Mouse (Mus musculus) MEL (cell line): ENCODE results near the gene Dgkg. TPM values are rescaled to one million over a fixed set of nuclear protein-coding genes. Genes with fewer than 3 reads are reported as not detected.

Source experiments
- DNase-seq: peaks from one replicate; pipeline ENCODE4 v3.0.0; 2011; ENCODE audit warnings: low read depth, low spot score
- H3K27ac ChIP-seq: 2 replicates; pipeline ENCODE4 v1.5.1; 2012; ENCODE audit warnings: low read depth, mild to moderate bottlenecking, control low read depth, low read length, moderate library complexity; ENCODE audit not compliant: control insufficient read depth
- H3K27me3 ChIP-seq, 2 experiments: fragments of 150-350 bp in 1 of 2; sonication (generic) in 1 of 2; 2 replicates each; pipeline ENCODE4 v1.6.1; 2012; ENCODE audit warnings: low read length in 2 of 2, mild to moderate bottlenecking in 2 of 2, improper control_type of control experiment in 1 of 2, moderate library complexity in 1 of 2; ENCODE audit not compliant: insufficient read depth in 2 of 2, control insufficient read depth in 1 of 2
- H3K36me3 ChIP-seq, 2 experiments: 2 replicates each; pipeline ENCODE4 v1.6.1; 2012 to 2014; ENCODE audit warnings: low read length in 2 of 2, improper control_type of control experiment in 1 of 2, inconsistent platforms in 1 of 2, mild to moderate bottlenecking in 1 of 2; ENCODE audit not compliant: insufficient read depth in 2 of 2, control insufficient read depth in 1 of 2
- H3K4me1 ChIP-seq, 2 experiments: fragments of 150-350 bp in 1 of 2; sonication (generic) in 1 of 2; 2 replicates each; pipeline ENCODE4 v1.6.1; 2012; ENCODE audit warnings: low read length in 2 of 2, improper control_type of control experiment in 1 of 2, mild to moderate bottlenecking in 1 of 2; ENCODE audit not compliant: insufficient read depth in 2 of 2, control insufficient read depth in 1 of 2
- H3K4me3 ChIP-seq, 2 experiments: fragments of 150-350 bp in 1 of 2; sonication (generic) in 1 of 2; 2 replicates each; pipeline ENCODE4 v1.5.1; 2012; ENCODE audit warnings: low read depth in 2 of 2, low read length in 2 of 2, mild to moderate bottlenecking in 2 of 2, moderate library complexity in 2 of 2, control low read depth in 1 of 2, improper control_type of control experiment in 1 of 2; ENCODE audit not compliant: control insufficient read depth in 1 of 2, insufficient read depth in 1 of 2
- H3K79me2 ChIP-seq: 2 replicates; pipeline ENCODE4 v1.6.1; 2012; ENCODE audit warnings: mild to moderate bottlenecking, low read length, moderate library complexity; ENCODE audit not compliant: control insufficient read depth, poor library complexity, insufficient read depth
- H3K9ac ChIP-seq: 2 replicates; pipeline ENCODE4 v1.6.1; 2012; ENCODE audit warnings: low read depth, mild to moderate bottlenecking, control low read depth, low read length, moderate library complexity; ENCODE audit not compliant: control insufficient read depth, poor library complexity, severe bottlenecking
- H3K9me3 ChIP-seq: fragments of 150-350 bp; sonication (generic); replicated peaks from 2 replicates; pipeline ENCODE4 v1.6.1; 2012; ENCODE audit warnings: mild to moderate bottlenecking, low read length, improper control_type of control experiment, moderate library complexity; ENCODE audit not compliant: insufficient read depth
- CHD1 ChIP-seq: IDR thresholded peaks from 2 replicates; pipeline ENCODE4 v1.6.1; 2012; ENCODE audit warnings: low read depth, mild to moderate bottlenecking, inconsistent platforms, low read length, improper control_type of control experiment
- CHD2 ChIP-seq: IDR thresholded peaks from 2 replicates; pipeline ENCODE4 v1.6.1; 2011; ENCODE audit warnings: low read length, improper control_type of control experiment
- CTCF ChIP-seq, 3 experiments: IDR thresholded peaks in 2 of 3; conservative IDR thresholded peaks in 1 of 3; 2 replicates each; pipeline ENCODE4 v1.5.1; 2011 to 2012; ENCODE audit warnings: low read length in 3 of 3, low read depth in 2 of 3, mild to moderate bottlenecking in 2 of 3, improper control_type of control experiment in 1 of 3, inconsistent platforms in 1 of 3, mixed read lengths in 1 of 3, moderate library complexity in 1 of 3; ENCODE audit not compliant: control insufficient read depth in 1 of 3, insufficient read depth in 1 of 3, poor library complexity in 1 of 3, severe bottlenecking in 1 of 3
- EP300 ChIP-seq, 2 experiments: IDR thresholded peaks; 2 replicates each; pipeline ENCODE4 v1.6.1; 2011; ENCODE audit warnings: improper control_type of control experiment in 2 of 2, low read length in 2 of 2, low read depth in 1 of 2, mild to moderate bottlenecking in 1 of 2
- GABPA ChIP-seq: IDR thresholded peaks from 2 replicates; pipeline ENCODE4 v1.6.1; 2012; ENCODE audit warnings: low read depth, mild to moderate bottlenecking, inconsistent platforms, low read length, improper control_type of control experiment, moderate library complexity
- GATA1 ChIP-seq: IDR thresholded peaks from 2 replicates; pipeline ENCODE4 v1.6.1; 2011; ENCODE audit warnings: low read depth, low read length, improper control_type of control experiment
- HCFC1 ChIP-seq: IDR thresholded peaks from 2 replicates; pipeline ENCODE4 v1.6.1; 2012; ENCODE audit warnings: low read depth, mild to moderate bottlenecking, inconsistent platforms, low read length, improper control_type of control experiment, moderate library complexity
- KAT2A ChIP-seq: conservative IDR thresholded peaks from 2 replicates; pipeline ENCODE4 v1.6.1; 2012; ENCODE audit warnings: low read depth, low read length, improper control_type of control experiment, inconsistent platforms
- MAFK ChIP-seq: IDR thresholded peaks from 2 replicates; pipeline ENCODE4 v1.6.1; 2011; ENCODE audit warnings: low read depth, mild to moderate bottlenecking, low read length, improper control_type of control experiment, borderline replicate concordance
- MAX ChIP-seq: IDR thresholded peaks from 2 replicates; pipeline ENCODE4 v1.6.1; 2011; ENCODE audit warnings: low read length, improper control_type of control experiment
- MAZ ChIP-seq: IDR thresholded peaks from 2 replicates; pipeline ENCODE4 v1.6.1; 2012; ENCODE audit warnings: low read depth, mild to moderate bottlenecking, inconsistent platforms, low read length, improper control_type of control experiment
- MXI1 ChIP-seq: IDR thresholded peaks from 2 replicates; pipeline ENCODE4 v1.6.1; 2011; ENCODE audit warnings: mild to moderate bottlenecking, low read depth, low read length, improper control_type of control experiment
- MYB ChIP-seq: IDR thresholded peaks from 2 replicates; pipeline ENCODE4 v1.6.1; 2011; ENCODE audit warnings: mild to moderate bottlenecking, low read depth, low read length, improper control_type of control experiment
- NELFE ChIP-seq: IDR thresholded peaks from 2 replicates; pipeline ENCODE4 v1.6.1; 2011; ENCODE audit warnings: low read depth, low read length, improper control_type of control experiment
- NRF1 ChIP-seq: IDR thresholded peaks from 2 replicates; pipeline ENCODE4 v1.6.1; 2014; ENCODE audit warnings: low read depth, mild to moderate bottlenecking, inconsistent platforms, low read length, improper control_type of control experiment, moderate library complexity; ENCODE audit not compliant: poor library complexity, insufficient read depth, severe bottlenecking
- POLR2A ChIP-seq, 2 experiments: IDR thresholded peaks; 2 replicates each; pipeline ENCODE4 v1.6.1; 2011 to 2012; ENCODE audit warnings: low read length in 2 of 2, mild to moderate bottlenecking in 2 of 2, control low read depth in 1 of 2, improper control_type of control experiment in 1 of 2, low read depth in 1 of 2, moderate library complexity in 1 of 2; ENCODE audit not compliant: control insufficient read depth in 1 of 2, insufficient read depth in 1 of 2, poor library complexity in 1 of 2
- POLR2AphosphoS2 ChIP-seq: IDR thresholded peaks from 2 replicates; pipeline ENCODE4 v1.6.1; 2011; ENCODE audit warnings: low read length, improper control_type of control experiment
- POLR2AphosphoS5 ChIP-seq: IDR thresholded peaks from 2 replicates; pipeline ENCODE4 v1.6.1; 2012; ENCODE audit warnings: low read depth, borderline replicate concordance, mild to moderate bottlenecking, inconsistent platforms, low read length, moderate library complexity, mixed read lengths
- RAD21 ChIP-seq: IDR thresholded peaks from 2 replicates; pipeline ENCODE4 v1.6.1; 2011; ENCODE audit warnings: mild to moderate bottlenecking, low read depth, low read length, improper control_type of control experiment
- RCOR1 ChIP-seq: IDR thresholded peaks from 2 replicates; pipeline ENCODE4 v1.6.1; 2012; ENCODE audit warnings: low read depth, mild to moderate bottlenecking, inconsistent platforms, low read length, improper control_type of control experiment
- SIN3A ChIP-seq: IDR thresholded peaks from 2 replicates; pipeline ENCODE4 v1.6.1; 2012; ENCODE audit warnings: low read length, improper control_type of control experiment, inconsistent platforms
- SMC3 ChIP-seq: IDR thresholded peaks from 2 replicates; pipeline ENCODE4 v1.6.1; 2011; ENCODE audit warnings: low read depth, low read length, improper control_type of control experiment
- TBP ChIP-seq: IDR thresholded peaks from 2 replicates; pipeline ENCODE4 v1.8.0; 2011; ENCODE audit warnings: low read depth, low read length, improper control_type of control experiment
- UBTF ChIP-seq: IDR thresholded peaks from 2 replicates; pipeline ENCODE4 v1.6.1; 2012; ENCODE audit warnings: low read depth, mild to moderate bottlenecking, inconsistent platforms, low read length, improper control_type of control experiment, moderate library complexity, borderline replicate concordance; ENCODE audit not compliant: insufficient read depth
- USF1 ChIP-seq: IDR thresholded peaks from 2 replicates; pipeline ENCODE4 v1.6.1; 2014; ENCODE audit warnings: low read depth, mild to moderate bottlenecking, inconsistent platforms, low read length, improper control_type of control experiment, moderate library complexity
- ZC3H11A ChIP-seq: IDR thresholded peaks from 2 replicates; pipeline ENCODE4 v1.6.1; 2012; ENCODE audit warnings: low read depth, mild to moderate bottlenecking, inconsistent platforms, low read length, improper control_type of control experiment
- ZMIZ1 ChIP-seq: IDR thresholded peaks from 2 replicates; pipeline ENCODE4 v1.6.1; 2012; ENCODE audit warnings: low read depth, mild to moderate bottlenecking, inconsistent platforms, low read length, improper control_type of control experiment, moderate library complexity
- ZNF384 ChIP-seq: IDR thresholded peaks from 2 replicates; pipeline ENCODE4 v1.6.1; 2012; ENCODE audit warnings: low read depth, mild to moderate bottlenecking, inconsistent platforms, low read length, improper control_type of control experiment
- polyA plus RNA-seq, 2 experiments: library from polyadenylated mRNA; stranded (reverse) in 1 of 2; unstranded in 1 of 2; fragments of >175 nt in 1 of 2; fragments of >200 nt in 1 of 2; gene quantifications; 2 replicates each; pipeline versions ENCODE4 v1.2.1 to v1.2.4; 2012; ENCODE audit warnings: low replicate concordance in 2 of 2, low read depth in 1 of 2; ENCODE audit not compliant: insufficient read length in 2 of 2, insufficient read depth in 1 of 2, missing spikeins in 1 of 2
- total RNA-seq: library from RNA; depleted of rRNA; stranded (reverse); fragments of 300-350 nt; gene quantifications from 2 replicates; pipeline ENCODE4 v1.2.3, GENCODE M21; 2012

The Dgkg gene
- total and polyA plus RNA-seq, 3 experiments, result not detected

DNA sequence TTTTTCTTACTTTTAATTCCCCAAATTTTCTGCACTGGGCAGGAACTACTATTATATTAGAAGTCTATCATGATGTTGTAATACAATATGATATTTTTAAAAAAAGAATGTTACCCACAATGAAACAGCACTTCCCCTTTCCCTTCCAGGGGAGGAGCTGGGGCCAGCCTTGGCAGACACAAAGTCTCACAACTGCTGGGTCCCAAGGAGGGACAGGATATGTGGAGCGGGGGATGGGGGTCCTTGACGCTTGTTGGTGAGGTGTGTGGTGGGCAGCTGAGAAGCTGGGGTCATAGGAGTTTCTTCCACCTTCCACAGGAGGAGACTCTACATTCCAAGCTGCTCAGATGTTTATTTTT lies 2.6 kb downstream of the Dgkg start:
- Histone ChIP-seq H3K9me3 (no peaks in the 10 kb centered on the region), H3K4me3 (no peak overlapping the region), H3K9ac (no peak overlapping the region), H3K4me1 (no peaks in the 10 kb centered on the region), H3K36me3 (no peaks in the 10 kb centered on the region), H3K27ac (no peak overlapping the region), H3K79me2 (no peaks in the 10 kb centered on the region), H3K27me3 (no peaks in the 10 kb centered on the region)
- peak; percentile 5 for DNase-seq
- no peak for TF ChIP-seq NELFE
- no peak for TF ChIP-seq GABPA
- no peak for TF ChIP-seq ZNF384
- TF ChIP-seq RAD21, result no peak
- no peak for TF ChIP-seq POLR2AphosphoS2
- TF ChIP-seq CTCF (IDR thresholded peaks at IDR 0.05 in 2 of 3, conservative IDR thresholded peaks at IDR 0.05 in 1 of 3; ENCODE audit: control insufficient read depth in 1 of 3, insufficient read depth in 1 of 3, low read depth in 2 of 3, low read length in 3 of 3, poor library complexity in 1 of 3, severe bottlenecking in 1 of 3), result no peak
- TF ChIP-seq GATA1, result no peak
- TF ChIP-seq POLR2AphosphoS5, result no peak
- no peak for TF ChIP-seq USF1
- no peak for TF ChIP-seq MAZ
- TF ChIP-seq SIN3A, result no peak
- TF ChIP-seq TBP, result no peak
- no peak for TF ChIP-seq SMC3
- TF ChIP-seq RCOR1, result no peak
- TF ChIP-seq UBTF, result no peak
- no peak for TF ChIP-seq MAFK

DNA sequence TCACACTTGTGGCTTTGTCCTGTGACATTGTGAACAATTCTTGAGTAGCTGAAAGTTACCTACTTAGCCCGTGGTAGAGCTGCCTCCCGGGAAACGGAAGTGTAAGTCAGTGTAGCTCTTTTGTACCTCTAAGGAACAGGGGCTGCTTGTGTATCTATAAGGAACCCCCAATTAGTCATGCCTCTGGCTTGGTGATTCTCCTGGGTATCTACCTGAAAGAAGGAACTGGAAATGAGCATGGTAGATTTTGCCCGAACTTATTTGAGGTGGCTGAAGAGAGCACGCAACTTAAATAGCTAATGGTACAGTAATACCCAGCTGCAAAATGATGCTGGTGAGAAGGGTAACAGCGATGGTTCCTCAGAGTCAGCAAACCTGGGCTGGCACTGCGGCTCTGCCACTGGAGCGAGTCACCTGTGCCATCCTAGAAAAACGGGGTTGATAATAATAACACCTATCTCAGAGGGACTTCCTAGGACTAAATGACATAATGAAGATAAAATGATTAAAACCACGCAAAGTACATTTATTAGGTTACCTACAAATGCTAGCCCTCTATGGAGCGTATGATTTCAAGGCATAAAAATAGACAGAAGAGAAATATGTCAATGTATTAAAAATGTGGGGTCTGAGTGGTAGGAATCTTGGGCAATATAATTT lies 3.1 kb downstream of the Dgkg start:
- Histone ChIP-seq H3K9ac (no peak overlapping the region), H3K27ac (no peak overlapping the region), H3K79me2 (no peaks in the 10 kb centered on the region), H3K36me3 (no peaks in the 10 kb centered on the region), H3K9me3 (no peaks in the 10 kb centered on the region), H3K27me3 (no peaks in the 10 kb centered on the region), H3K4me3 (no peak overlapping the region), H3K4me1 (no peaks in the 10 kb centered on the region)
- no peak for DNase-seq
- no peak for TF ChIP-seq POLR2AphosphoS5
- TF ChIP-seq MYB, result no peak
- no peak for TF ChIP-seq ZMIZ1
- no peak for TF ChIP-seq HCFC1
- no peak for TF ChIP-seq MXI1
- TF ChIP-seq CHD2, result no peak
- TF ChIP-seq UBTF, result no peak
- TF ChIP-seq CTCF (IDR thresholded peaks at IDR 0.05 in 2 of 3, conservative IDR thresholded peaks at IDR 0.05 in 1 of 3; ENCODE audit: control insufficient read depth in 1 of 3, insufficient read depth in 1 of 3, low read depth in 2 of 3, low read length in 3 of 3, poor library complexity in 1 of 3, severe bottlenecking in 1 of 3), result no peak
- no peak for TF ChIP-seq CHD1
- TF ChIP-seq KAT2A, result no peak
- no peak for TF ChIP-seq SMC3
- TF ChIP-seq RCOR1, result no peak
- no peak for TF ChIP-seq EP300 (IDR thresholded peaks at IDR 0.05; ENCODE audit: low read depth in 1 of 2, low read length in 2 of 2)
- TF ChIP-seq POLR2A (IDR thresholded peaks at IDR 0.05; ENCODE audit: control insufficient read depth in 1 of 2, insufficient read depth in 1 of 2, low read depth in 1 of 2, low read length in 2 of 2, poor library complexity in 1 of 2), result no peak
- TF ChIP-seq ZC3H11A, result no peak
- no peak for TF ChIP-seq NRF1
- no peak for TF ChIP-seq MAX
